Mouse (Mus musculus): Measurements from ENCODE around the gene Fam216a.
A peak's percentile ranks its signal among the peaks of the same experiment; 100 is the strongest.

Fam216a gene

DNA sequence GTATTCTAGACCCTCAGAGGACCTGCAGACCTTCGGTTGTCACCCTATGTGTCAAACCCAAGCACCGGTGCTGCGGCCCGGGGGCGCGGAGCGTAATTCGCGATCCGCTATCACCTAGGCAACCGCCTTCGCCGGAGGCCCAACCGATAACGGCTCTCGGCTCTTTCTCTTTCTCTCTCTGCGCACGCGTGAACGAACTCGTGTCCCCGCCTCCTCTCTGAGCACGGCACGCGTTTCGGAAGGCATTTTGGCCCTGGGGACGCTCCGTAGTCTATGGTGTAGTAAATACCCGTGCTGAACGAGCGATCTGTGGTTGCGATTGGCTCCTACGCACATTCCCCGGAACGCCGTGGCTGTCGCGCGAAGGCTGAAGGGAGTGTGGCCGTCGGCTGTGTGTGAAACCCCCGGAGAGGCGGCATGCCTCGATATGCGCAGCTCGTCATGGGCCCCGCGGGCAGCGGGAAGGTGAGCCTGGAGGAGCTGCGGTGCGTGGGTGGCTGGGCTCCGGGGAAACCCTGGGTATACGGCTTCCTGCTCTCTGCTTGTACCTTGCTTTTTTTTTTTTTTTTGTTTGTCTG, at the start of gene Fam216a:
Gene Fam216a, minus strand, starts transcription at position 173 of the 578 bp plus-strand sequence.
- DNase-seq = peak; percentile 99

DNA sequence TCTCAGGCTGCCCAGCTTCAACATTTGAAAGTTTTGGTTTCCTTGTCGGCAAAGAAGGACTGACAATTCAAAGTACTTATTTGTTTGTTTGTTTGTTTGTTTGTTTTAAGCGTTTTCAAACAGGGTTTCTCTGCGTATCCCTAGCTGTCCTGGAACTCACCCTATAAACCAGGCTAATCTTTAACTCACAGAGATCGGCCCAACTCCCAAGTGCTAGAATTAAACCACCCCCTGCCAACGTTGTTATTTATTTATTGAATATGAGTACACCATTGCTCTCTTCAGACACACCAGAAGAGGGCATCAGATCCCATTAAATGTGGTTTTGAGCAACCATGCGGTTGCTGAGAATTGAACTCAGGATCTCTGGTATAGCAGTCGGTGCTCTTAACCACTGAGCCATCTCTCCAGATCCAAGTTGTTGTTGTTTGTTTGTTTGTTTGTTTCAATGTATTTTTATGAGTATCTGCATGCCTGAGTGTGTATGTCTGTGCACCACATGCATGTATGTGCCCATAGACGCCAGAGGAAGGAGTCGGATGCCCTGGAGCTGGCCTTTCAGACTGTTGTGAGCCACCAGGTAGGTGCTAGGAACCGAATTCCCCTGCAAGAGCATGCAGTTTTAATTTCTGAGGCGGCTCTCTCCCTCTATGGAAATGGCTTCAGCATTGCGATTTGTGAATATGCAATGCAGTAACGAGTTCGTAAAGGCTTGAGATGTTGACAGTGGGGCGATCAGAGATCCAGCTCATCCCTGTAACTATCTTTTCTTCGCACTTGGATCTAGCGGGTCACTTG, 49.3 kb upstream of the Fam216a start, which contains the start of gene Anapc7:
Gene Anapc7, plus strand, starts transcription at position 423 of the 798 bp plus-strand sequence.
- no peak for DNase-seq

- DNase-seq = peak; percentile 79
Measured at GRCm38 (mm10) chr5:122420676-122421075, 48.5 kb upstream of the Fam216a start.

DNA sequence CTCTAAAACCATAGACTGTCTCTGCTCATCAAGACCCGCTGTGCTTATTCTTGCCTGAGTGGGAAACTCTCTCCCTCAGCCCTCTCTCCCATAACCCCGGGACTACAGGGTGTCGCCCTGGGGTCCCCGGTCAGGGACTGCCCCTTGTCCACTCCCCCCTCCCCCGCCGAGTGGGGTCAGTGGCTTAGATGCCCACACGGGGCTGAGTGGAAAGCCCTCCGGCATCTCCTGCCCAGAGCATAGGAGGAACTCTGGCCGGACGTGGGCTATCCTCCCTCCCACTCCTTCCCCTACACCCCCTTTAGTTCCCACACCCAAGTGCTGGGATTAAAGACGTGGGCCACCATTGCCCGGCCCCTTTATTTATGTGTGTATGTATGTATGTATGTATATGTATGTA, 43.3 kb upstream of the Fam216a start:
- no peak for DNase-seq

- DNase-seq = no peak
Measured at GRCm38 (mm10) chr5:122414351-122414750, 42.2 kb upstream of the Fam216a start.

- no peak for DNase-seq
Measured at GRCm38 (mm10) chr5:122412826-122413225, 40.7 kb upstream of the Fam216a start.

GRCm38 (mm10) chr5:122411892-122412291, 39.7 kb upstream of the Fam216a start:
- no peak for DNase-seq

DNA sequence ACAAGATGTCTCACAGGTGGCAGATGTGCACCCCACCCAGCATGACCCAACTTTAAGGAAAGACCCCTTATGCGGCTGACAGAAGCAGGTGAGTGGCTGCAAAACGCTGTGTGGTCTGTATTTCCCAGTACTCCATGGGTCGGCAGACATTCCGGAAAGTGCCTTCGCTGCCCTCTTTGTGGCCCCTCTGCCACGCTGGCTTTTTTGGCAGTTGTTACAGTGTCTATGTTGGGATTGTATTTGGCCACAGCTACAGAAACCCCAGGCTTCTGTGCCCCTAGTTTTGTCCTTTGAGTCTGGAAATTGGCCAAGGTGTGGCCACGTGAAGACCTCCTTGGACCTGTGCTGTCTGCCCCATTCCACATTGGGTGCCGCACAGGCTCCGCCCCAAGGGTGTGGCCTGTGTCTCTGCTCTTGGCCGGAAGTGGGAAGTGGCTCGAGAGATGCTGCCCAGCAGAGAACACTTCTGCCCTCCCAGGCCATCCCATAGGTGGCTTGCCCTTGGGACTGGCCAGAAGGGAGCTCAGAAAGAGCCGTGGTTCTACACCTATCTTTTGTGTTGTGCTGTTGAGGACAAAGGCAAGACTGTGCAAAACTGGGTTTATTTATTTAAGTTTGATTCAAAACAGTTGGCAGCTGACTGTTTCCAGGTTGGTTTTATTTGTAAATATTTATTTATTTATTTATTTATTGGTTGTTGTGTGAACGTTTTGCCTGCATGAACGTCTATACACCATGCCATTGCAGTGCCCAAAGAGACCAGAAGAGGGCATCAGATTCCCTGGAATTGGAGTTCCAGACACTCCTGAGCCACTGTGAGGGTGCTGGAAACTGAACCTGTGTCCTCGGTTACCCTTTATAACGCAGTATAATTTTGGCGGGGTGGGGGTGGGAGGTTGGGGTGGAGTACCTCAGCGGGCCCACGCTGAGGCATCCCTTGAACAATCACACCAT, 37.8 kb upstream of the Fam216a start:
- DNase-seq = no peak

DNA sequence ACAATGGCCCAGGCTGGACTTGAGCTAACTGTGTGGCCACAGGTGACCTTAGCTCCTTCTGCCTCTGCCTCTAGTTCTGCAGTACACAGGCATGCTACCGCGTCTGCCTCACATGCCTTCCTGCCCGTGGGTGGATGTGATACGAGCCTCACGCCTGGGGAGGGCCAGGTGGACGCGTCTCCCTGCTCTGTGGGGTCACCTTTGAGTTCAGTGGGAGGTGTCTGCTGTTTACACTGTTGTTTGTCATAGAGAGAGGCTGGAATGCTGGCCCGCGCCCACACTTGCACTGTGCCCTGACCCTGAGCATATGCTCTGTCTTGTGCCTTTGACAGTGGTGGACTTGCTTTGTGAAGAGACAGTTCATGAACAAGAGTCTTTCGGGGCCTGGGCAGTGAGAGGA, 33.4 kb upstream of the Fam216a start:
- no peak for DNase-seq

DNA sequence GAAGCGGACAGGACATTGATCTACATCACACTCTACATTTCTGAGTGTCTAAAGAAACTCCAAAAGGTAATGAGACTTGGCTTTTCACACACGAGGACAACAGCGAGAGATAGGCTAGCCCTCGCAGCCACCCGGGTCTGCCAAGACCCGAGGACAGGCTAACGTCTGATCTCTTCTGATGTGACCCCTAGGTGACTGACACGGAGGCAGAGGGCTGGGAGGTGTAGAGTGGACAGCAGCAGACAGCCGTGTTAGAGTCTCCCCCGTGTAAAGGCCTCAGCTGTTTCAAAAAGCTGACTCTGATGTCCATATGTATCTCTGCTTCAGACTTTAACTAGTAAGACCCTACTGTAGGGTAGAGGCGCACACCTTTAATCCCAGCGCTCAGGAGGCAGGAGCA, 31.2 kb upstream of the Fam216a start:
- no peak for DNase-seq

- DNase-seq = no peak
Measured at GRCm38 (mm10) chr5:122402772-122403171, 30.6 kb upstream of the Fam216a start.

DNA sequence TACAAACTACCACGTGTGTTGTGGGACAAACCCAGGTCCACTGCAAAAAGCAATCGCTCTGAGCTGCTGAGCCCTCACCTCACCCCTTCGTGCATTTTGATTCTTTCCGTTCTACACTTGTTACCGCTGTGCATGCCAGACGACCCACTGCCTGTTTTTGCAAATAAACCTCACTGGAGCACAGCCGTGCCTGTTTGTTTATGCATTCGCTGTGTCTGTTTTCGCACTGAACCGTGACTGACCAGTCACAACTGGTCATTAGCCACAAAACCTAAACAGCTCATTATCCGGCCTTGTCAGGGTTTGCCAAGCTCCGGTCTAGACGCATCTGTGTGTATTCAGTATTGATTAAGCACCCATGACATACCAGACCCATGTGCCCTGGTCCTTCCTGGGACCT, 30.0 kb upstream of the Fam216a start:
- DNase-seq = no peak

- DNase-seq = peak; percentile 79
Measured at GRCm38 (mm10) chr5:122401303-122401640, 29.1 kb upstream of the Fam216a start.

GRCm38 (mm10) chr5:122400628-122401302, 28.6 kb upstream of the Fam216a start:
- DNase-seq = peak; percentile 62

- DNase-seq = no peak
Measured at GRCm38 (mm10) chr5:122399871-122400270, 27.7 kb upstream of the Fam216a start.

DNA sequence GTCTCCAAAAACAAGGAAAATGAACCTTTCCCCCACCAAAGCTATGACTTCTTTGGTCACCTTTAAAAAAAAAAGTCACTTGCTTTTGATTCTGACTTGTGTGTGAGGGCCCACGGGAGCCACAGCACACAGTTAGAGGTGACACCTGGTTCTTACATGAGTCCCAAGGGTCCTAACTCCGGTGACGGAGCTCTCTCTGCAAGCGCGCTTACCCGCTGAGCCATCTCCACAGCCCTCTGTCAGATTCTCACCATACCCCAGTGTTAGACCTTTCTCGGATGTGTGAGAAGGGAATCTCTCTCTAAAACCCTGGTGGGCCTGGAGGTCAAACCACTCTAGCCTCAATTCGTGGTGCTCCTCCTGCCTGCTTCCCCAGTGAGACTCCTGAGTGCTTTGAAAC, 25.3 kb upstream of the Fam216a start:
- DNase-seq = no peak

DNA sequence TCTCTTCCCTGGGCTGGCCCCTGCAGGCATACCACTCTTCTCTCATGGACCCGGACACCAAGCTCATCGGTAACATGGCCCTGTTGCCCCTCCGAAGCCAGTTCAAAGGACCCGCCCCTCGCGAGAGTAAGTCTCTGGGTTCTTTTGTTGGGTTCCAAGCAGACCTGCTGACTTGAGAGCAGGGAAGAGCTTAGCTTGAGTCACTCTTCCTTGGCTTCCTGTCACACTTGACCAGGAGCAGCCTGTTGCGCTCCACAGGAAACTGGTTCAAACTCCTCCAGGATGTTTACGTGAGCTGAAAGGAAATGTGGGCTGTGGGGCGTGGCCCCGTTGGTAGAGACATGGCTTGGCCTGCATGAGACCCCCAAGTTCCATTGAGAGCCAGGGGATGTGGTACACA, 24.6 kb upstream of the Fam216a start:
- DNase-seq = peak; percentile 55

DNA sequence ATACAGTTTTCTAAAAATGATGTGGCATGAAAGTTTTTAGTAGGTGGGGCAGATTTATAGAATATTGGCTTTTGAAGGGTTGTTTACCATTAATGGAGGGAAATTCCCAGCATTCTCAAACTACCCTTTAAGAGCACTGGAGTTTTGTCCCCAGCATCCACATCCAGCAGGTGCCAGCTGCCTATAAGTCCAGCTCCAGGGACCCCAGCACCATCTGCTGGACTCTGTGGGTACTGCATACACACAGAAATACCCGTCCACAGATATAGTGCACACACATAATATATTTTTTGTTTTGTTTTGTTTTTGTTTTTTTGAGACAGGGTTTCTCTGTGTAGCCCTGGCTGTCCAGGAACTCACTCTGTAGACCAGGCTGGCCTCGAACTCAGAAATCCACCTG, 21.7 kb upstream of the Fam216a start:
- DNase-seq = peak; percentile 85

- DNase-seq = peak; percentile 35
Measured at GRCm38 (mm10) chr5:122392227-122393004, 20.3 kb upstream of the Fam216a start.

DNA sequence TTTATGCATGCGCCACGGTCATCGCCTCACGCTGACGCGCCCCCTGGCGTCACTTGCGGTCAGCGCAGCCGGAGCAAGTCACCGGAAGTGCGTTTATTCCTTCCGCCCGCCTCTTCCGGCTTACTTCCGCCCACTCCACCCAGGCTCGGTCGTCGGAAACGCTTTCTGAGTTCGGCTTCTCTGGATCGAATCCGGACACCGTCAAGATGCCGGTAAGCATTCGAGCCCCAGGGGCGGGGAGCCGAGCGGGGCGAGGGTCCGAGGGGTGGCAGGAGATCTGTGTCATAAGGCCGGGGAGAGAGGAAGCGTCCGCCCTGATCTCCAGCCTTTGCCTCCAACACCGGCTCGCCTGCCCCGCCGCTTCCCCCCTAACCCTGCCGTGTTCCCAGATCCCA, 19.6 kb upstream of the Fam216a start, which contains the start of gene Arpc3:
Gene Arpc3, plus strand, starts transcription at position 93 of the 395 bp plus-strand sequence.
- DNase-seq = peak; percentile 94

- no peak for DNase-seq
Measured at GRCm38 (mm10) chr5:122391178-122391785, 19.1 kb upstream of the Fam216a start.
